Mouse (Mus musculus): ENCODE results near the gene Lcmt1.
A peak's percentile ranks its signal among the peaks of the same experiment; 100 is the strongest.

Lcmt1 gene

GRCm38 (mm10) chr7:123360185-123360584 is 9.4 kb upstream of the Lcmt1 start:
- DNase-seq (ENCODE audit: low spot score), result no peak

DNA sequence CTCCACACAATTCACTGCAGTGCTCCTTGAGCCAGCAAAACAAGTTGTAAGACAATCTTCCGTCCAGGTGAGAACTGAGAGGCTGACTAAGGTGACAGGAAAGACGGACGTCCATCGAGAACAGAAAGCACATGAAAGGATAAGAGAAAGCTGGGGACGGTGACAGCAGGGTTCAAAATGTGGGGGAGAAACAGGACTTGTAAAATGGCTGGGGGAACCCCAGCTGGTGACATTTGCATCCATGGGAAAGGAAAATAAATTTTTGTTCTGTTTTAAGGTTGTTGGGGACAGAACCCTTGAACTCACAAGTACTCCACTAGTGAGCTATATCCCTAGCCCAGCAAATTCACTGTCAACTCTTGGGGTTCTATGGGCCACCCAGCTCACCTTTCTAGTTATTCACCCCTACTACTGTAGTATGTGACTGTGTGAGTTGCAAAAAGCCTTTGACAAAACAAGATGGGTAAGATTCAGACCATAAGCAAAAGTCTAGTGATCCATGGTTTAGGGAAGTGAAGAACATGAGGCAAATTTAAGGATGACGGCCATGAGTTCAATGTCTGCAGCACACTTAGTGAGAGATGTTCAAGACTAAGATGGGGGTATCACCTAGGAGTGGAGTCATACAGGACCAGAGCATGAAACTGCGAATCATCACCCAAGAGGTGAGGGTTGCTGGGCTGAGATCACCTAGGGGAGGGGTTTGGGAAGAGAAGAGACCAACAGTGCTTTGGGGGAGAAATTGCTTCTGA is 8.2 kb upstream of the Lcmt1 start:
- no peak for DNase-seq (ENCODE audit: low spot score)

GRCm38 (mm10) chr7:123362806-123363205 is 6.8 kb upstream of the Lcmt1 start:
- no peak for DNase-seq (ENCODE audit: low spot score)

- no peak for DNase-seq (ENCODE audit: low spot score)
Observed at GRCm38 (mm10) chr7:123363971-123364370, 5.6 kb upstream of the Lcmt1 start.

DNA sequence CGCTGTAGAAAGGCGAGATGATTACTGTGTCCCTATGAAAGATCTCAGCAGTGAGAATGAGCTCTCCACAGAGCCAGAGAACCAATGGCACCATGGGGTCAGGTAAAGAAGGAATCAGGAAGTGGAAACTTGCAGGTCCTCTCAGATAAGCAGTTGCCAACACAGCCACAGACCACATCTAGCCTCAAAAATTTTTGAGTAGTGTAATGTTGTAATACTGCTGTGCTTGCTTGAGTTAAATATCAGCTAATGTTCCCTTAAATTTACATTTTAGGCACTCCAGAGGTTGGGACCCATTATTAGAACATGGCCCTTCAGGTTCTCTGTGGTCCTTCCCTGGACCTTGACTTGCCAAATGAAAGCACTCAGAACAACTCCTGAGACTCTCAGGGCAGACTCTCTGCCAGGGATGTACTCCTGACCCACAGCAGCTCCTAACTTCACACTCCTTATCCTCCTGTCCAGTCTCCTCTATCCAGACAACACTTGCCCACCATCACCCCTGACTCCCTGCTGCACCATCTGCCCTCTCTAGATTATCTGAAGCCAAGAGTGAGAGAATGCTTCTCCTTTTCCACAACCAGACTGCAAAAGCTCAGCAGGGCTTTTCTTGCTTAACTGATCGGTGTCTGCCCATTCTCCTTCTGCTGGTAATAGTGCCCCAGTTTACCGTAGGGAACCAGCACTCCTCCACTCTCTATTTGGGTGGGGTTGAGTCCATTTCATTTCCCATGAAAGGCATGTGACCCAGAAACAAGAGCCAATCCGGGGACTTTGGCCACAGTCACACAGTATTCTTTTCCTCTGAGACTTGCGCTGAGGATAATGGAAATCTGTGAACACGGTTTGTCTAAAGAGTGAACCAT is 3.5 kb upstream of the Lcmt1 start:
- DNase-seq (ENCODE audit: low spot score), result no peak

DNA sequence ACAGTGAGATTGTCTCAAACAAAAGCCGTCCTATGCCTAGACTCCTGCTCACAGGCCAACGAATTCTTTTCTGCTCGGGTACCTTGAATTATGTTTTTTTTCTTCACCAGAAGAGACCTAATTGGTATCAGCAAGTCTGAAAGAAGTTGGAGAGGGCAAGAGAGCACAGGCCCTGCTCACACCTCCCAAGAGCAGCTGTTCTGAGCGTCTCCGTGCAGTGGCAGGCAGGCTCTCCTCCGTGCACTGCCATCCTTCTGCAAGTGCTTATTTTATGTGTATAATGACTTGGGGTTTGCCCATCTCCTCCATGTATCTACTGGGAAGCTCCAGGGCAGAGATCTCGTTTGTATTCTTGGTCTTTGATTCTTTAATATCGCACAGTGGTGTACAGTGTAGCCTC is 2.8 kb upstream of the Lcmt1 start:
- DNase-seq (ENCODE audit: low spot score), result no peak

GRCm38 (mm10) chr7:123367218-123368150 is 2.1 kb upstream of the Lcmt1 start:
- no peak for DNase-seq (ENCODE audit: low spot score)

DNA sequence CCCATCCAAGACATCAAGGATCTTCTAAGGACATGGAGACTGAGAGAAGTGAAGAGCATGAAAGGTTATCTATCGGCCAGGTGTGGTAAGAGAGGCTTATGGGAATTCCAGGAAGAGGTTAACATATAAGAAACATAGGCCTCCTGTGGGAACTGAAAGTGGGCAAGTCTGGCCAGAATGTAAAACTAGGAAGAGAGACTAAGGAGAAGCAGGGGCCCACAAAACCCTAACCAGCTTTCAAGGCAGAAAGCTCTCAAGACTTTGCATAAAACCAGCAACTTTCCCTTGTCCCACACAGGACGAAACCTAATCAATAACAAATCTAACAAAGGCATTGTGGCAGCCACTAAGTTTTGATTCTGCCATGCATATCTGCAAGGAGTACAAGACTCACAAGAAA is 1.4 kb upstream of the Lcmt1 start:
- DNase-seq (ENCODE audit: low spot score), result no peak

DNA sequence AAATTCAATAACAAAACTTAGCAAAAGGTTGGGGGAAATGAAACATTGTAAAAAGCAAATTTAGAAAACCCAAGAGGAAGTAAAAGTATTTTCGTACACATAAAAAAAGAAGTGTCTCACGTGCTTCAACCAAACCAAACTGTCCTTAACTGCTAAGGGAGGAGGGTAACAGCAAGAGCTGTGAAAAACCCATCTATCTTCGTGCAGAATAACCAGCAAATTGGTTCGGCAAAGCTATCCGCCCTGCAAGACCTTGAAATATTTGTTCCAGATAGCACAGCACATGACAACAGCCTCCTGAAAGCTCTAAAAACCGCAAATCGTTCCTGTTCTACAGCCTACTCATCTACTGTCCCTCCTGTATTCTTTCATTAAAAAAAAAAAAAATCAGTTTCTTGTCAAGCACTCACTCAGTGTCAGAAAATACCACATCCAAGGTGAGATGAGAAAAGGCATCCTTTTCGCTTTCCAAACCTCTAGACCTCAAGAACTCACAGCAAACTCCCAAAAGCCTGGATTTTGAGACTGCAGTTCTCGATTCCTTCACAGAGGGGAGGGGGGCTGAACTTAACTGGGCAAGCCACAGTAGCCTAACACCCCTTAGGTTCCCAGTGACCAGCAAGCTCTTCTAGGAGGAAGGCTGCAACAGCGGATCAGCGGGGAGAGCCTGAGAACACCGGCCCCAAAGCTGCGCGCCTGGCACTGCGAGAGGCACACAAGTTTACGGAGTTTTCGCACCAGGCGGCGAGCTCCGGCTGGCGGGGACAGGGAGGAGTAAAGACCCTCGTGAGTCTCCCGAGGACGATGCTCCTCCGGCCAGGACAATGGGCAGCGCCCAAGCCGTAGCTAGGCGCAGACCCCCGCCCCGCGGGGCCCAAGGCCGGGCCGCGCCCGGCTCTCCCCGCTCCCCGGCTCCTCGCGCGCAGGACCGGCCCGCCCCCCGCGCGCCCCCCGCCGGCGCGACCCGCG is 522 bp upstream of the Lcmt1 start:
- DNase-seq (ENCODE audit: low spot score), result peak; percentile 54

DNA sequence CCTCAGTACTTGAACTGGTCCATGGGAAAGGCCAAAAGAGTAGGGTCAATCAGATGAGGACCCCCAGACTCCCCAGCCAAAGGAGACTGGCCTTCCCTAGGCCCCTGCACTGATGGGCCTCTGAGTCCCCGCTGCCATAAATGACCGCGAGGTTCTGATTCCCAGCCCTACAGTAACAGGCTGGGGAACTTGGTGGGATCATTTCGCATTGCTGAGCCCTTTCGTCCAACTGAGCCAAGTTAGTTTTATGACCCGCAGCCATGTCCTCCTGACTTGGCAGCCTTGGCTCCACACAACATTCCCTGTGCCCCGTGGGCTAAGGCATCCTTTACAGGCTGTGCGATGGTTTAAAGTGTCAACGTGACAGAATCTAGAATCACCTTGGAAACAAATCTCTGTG is 1.1 kb downstream of the Lcmt1 start:
- DNase-seq (ENCODE audit: low spot score), result no peak

- no peak for DNase-seq (ENCODE audit: low spot score)
Observed at GRCm38 (mm10) chr7:123371501-123371900, 1.9 kb downstream of the Lcmt1 start.

- DNase-seq (ENCODE audit: low spot score), result peak; percentile 95
Observed at GRCm38 (mm10) chr7:123377443-123378400, 8.1 kb downstream of the Lcmt1 start.

- peak; percentile 62 for DNase-seq (ENCODE audit: low spot score)
Observed at GRCm38 (mm10) chr7:123385693-123386407, 16.3 kb downstream of the Lcmt1 start.

DNA sequence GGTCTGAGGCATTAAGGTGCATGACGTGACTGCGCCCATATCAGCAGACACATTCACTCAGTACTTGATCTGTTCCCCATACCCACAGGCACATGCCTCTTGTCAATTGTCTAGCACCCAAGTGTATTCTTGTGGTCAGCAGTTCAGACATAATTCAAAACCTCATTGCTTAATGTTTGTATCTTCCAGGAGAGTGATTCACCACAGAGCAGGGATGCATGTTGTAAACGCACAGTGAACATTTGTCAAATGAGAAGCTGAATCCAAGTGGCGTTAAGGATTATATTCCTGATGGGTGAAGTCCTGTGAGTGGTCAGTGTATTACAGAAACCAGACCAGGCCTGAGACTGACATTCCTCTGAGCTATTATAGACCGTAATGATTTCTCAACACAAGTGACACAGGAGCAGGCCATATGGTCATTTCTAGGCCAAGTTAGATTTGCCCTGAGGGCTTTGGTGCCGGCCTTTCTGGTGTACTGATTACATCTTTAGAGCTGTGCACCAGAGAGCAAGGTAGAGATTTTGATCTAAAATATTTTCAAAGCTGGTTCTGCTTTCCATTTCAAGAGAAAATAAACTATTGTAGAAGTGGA is 20.2 kb downstream of the Lcmt1 start:
- DNase-seq (ENCODE audit: low spot score), result no peak

- DNase-seq (ENCODE audit: low spot score), result no peak
Observed at GRCm38 (mm10) chr7:123394271-123394670, 24.7 kb downstream of the Lcmt1 start.

- DNase-seq (ENCODE audit: low spot score), result no peak
Observed at GRCm38 (mm10) chr7:123396900-123397299, 27.3 kb downstream of the Lcmt1 start.

DNA sequence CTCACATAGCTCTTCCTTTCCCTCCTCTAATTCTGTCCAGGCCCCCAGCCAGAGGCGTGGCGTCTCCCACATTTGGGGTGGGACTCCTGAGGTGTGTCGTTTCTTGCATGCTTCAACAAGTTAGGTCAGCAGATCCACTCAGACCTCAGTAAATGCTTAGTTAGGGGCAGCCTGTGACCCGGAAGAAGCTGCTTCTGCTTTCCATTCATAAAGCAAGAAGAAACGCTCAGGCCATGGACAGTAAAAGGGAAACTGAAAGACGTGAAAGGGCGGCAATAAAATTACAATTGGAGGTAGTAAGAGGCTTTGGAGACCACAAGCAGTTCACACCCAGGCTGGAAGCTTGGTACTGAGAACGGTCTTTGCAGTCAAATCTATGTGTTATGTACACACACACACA is 27.8 kb downstream of the Lcmt1 start:
- DNase-seq (ENCODE audit: low spot score), result peak; percentile 23

DNA sequence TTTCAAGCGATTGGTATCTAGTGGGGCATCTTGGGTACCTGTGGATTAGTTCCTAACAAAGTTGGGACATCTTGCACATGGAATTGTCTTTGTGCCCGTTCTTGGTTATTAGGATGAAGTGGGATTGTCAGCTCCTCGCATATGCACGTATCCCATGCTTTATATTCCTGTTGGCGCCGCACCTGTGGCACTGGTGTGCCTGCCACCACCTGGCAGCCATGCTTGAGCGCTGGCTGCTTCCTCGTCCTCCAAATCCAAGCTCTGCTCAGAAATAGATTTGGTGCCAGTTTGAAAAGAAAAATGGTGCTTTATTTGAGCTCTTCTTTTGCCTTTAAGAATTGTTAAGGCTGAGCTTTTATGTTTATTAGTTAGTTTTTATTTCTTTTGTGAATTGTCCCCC is 28.3 kb downstream of the Lcmt1 start:
- no peak for DNase-seq (ENCODE audit: low spot score)

GRCm38 (mm10) chr7:123398828-123399227 is 29.2 kb downstream of the Lcmt1 start:
- peak; percentile 61 for DNase-seq (ENCODE audit: low spot score)

Measured in urinary bladder, postnatal 14 days (tissue).